Comparison of ENCODE assay signal across 25 mouse cellular contexts in genomic region chr17:64087871-64088270, GRCm38 (mm10).
"Had no signal": no experiment of that assay in that cellular context is flagged by ENCODE, and none has a peak within 500 bp of the region (broad histone marks: within the 10 kb centered on the region; RNA-seq: fewer than 3 reads in every experiment).

No protein-coding gene starts in this region.

- H3K4me2 ChIP-seq: heart, embryonic 12.5 days; hindbrain, embryonic 12.5 days; hindbrain, embryonic 14.5 days; intestine, embryonic 15.5 days; limb, embryonic 13.5 days; limb, embryonic 15.5 days; liver, embryonic 12.5 days had no signal

- H3K27me3 ChIP-seq: heart, embryonic 12.5 days; hindbrain, embryonic 12.5 days; intestine, embryonic 15.5 days; limb, embryonic 13.5 days; limb, embryonic 15.5 days; liver, embryonic 12.5 days had no signal

- DNase-seq: gastrocnemius, adult 2 months; gastrocnemius, postnatal 10 days; gastrocnemius, postnatal 25 days; heart, adult 18-20 months; heart, postnatal 10 days; heart, postnatal 4 days; kidney, adult 18-20 months; kidney, adult 8-10 months; kidney, postnatal 10 days; kidney, postnatal 25 days; kidney, postnatal 4 days; left cerebral cortex, postnatal 4 days had no signal

- H3K4me1 ChIP-seq: heart, embryonic 10.5 days; hindbrain, embryonic 10.5 days; hindbrain, embryonic 12.5 days; intestine, embryonic 15.5 days; limb, embryonic 13.5 days; limb, embryonic 15.5 days had no signal

- H3K9ac ChIP-seq: heart, embryonic 12.5 days; hindbrain, embryonic 12.5 days; hindbrain, embryonic 14.5 days; intestine, embryonic 15.5 days; limb, embryonic 13.5 days; limb, embryonic 15.5 days; liver, embryonic 12.5 days; liver, embryonic 14.5 days had no signal

- ATAC-seq: inflammation-experienced regulatory T-cells, adult 6 months; intestine, embryonic 15.5 days; intestine, postnatal 0 days; liver, embryonic 12.5 days had no signal

- H3K36me3 ChIP-seq: heart, embryonic 10.5 days; hindbrain, embryonic 10.5 days; hindbrain, embryonic 12.5 days; intestine, embryonic 15.5 days; limb, embryonic 13.5 days; limb, embryonic 15.5 days; liver, embryonic 12.5 days had no signal

- H3K27ac ChIP-seq: gastrocnemius, adult 2 months; heart, embryonic 10.5 days; hindbrain, embryonic 10.5 days; hindbrain, embryonic 12.5 days; hindbrain, embryonic 14.5 days; intestine, embryonic 15.5 days; limb, embryonic 13.5 days; liver, embryonic 12.5 days; liver, embryonic 14.5 days had no signal

- H3K9me3 ChIP-seq: heart, embryonic 10.5 days; heart, embryonic 12.5 days; hindbrain, embryonic 10.5 days; hindbrain, embryonic 12.5 days; intestine, embryonic 15.5 days; limb, embryonic 13.5 days; limb, embryonic 15.5 days; liver, embryonic 12.5 days had no signal

- H3K4me3 ChIP-seq: gastrocnemius, adult 2 months; heart, embryonic 10.5 days; heart, embryonic 12.5 days; hindbrain, embryonic 10.5 days; hindbrain, embryonic 12.5 days; intestine, embryonic 15.5 days; layer of hippocampus, adult 2 months; limb, embryonic 13.5 days; limb, embryonic 15.5 days; liver, embryonic 12.5 days had no signal
